Mouse (Mus musculus) lung, adult 2 months (tissue): ENCODE results near the gene Defb23.
A peak's percentile ranks its signal among the peaks of the same experiment; 100 is the strongest.

Experiments
- CTCF ChIP-seq: fragments of 200-500 bp; IDR thresholded peaks from 2 replicates; pipeline ENCODE4 v1.5.1; 2011; ENCODE audit warnings: mild to moderate bottlenecking, low read length, control low read depth; ENCODE audit not compliant: insufficient read depth
- POLR2A ChIP-seq: fragments of 200-500 bp; IDR thresholded peaks from 2 replicates; pipeline ENCODE4 v1.6.1; 2011; ENCODE audit warnings: low read depth, mild to moderate bottlenecking, control low read depth, low read length, borderline replicate concordance; ENCODE audit errors: extremely low read depth

- TF ChIP-seq CTCF (peak; percentile 76), POLR2A (no peak)
These were observed 27.2 kb downstream of the Defb23 start for GRCm38 (mm10) chr2:152436983-152437860.
